Mouse (Mus musculus) CH12.LX (cell line): ENCODE data around the gene Stxbp1. TPM values are rescaled to one million over a fixed set of nuclear protein-coding genes. Genes with fewer than 3 reads are reported as not detected.

Source experiments
- DNase-seq: peaks from one replicate; pipeline ENCODE4 v3.0.0-alpha.2; 2013; ENCODE audit errors: extremely low read depth
- H3K27ac ChIP-seq: 2 replicates; pipeline ENCODE4 v1.5.1; 2012; ENCODE audit warnings: low read depth, mild to moderate bottlenecking, control low read depth, moderate library complexity; ENCODE audit not compliant: insufficient read depth
- H3K27me3 ChIP-seq: replicated peaks from 2 replicates; pipeline ENCODE3; 2012; ENCODE audit warnings: inconsistent platforms
- H3K36me3 ChIP-seq, 2 experiments: replicated peaks in 1 of 2; 2 replicates each; pipeline versions ENCODE3 to v1.6.1; 2012; ENCODE audit warnings: inconsistent platforms in 1 of 2, low read length in 1 of 2, mild to moderate bottlenecking in 1 of 2, mixed read lengths in 1 of 2, moderate library complexity in 1 of 2; ENCODE audit not compliant: control insufficient read depth in 1 of 2, insufficient read depth in 1 of 2
- H3K4me1 ChIP-seq, 2 experiments: 2 replicates each; pipeline ENCODE4 v1.6.1; 2012; ENCODE audit warnings: inconsistent platforms in 1 of 2, moderate library complexity in 1 of 2; ENCODE audit not compliant: insufficient read depth in 2 of 2, control insufficient read depth in 1 of 2
- H3K4me2 ChIP-seq: 2 replicates; pipeline ENCODE4 v1.6.1; 2012; ENCODE audit warnings: low read depth, mild to moderate bottlenecking, control low read depth; ENCODE audit not compliant: poor library complexity, insufficient read depth, severe bottlenecking
- H3K4me3 ChIP-seq, 3 experiments: fragments of 150-350 bp in 1 of 3; sonication (generic) in 1 of 3; replicated peaks in 1 of 3; 2 replicates each; pipeline versions ENCODE3 to v1.5.1; 2011 to 2012; ENCODE audit warnings: low read depth in 2 of 3, low read length in 2 of 3, mild to moderate bottlenecking in 2 of 3, moderate library complexity in 2 of 3, control low read depth in 1 of 3, improper control_type of control experiment in 1 of 3, inconsistent platforms in 1 of 3, mixed read lengths in 1 of 3; ENCODE audit not compliant: poor library complexity in 1 of 3
- H3K79me2 ChIP-seq: replicated peaks from 2 replicates; pipeline ENCODE4 v1.6.1; 2012; ENCODE audit warnings: mild to moderate bottlenecking, moderate library complexity; ENCODE audit not compliant: control insufficient read depth, poor library complexity, insufficient read depth, severe bottlenecking; ENCODE audit errors: extremely low read depth
- H3K9ac ChIP-seq: 2 replicates; pipeline ENCODE4 v1.6.1; 2012; ENCODE audit warnings: low read depth, mild to moderate bottlenecking, control low read depth, moderate library complexity; ENCODE audit not compliant: insufficient read depth
- H3K9me3 ChIP-seq: replicated peaks from 2 replicates; pipeline ENCODE3; 2012; ENCODE audit warnings: low read length, inconsistent platforms, mixed read lengths
- CHD2 ChIP-seq: IDR thresholded peaks from 2 replicates; pipeline ENCODE4 v1.6.1; 2011; ENCODE audit warnings: low read length, improper control_type of control experiment
- E2F4 ChIP-seq: IDR thresholded peaks from 2 replicates; pipeline ENCODE4 v1.6.1; 2011; ENCODE audit warnings: low read depth, low read length, improper control_type of control experiment; ENCODE audit not compliant: insufficient replicate concordance
- ETS1 ChIP-seq: conservative IDR thresholded peaks from 2 replicates; pipeline ENCODE4 v1.6.1; 2012; ENCODE audit warnings: low read depth, mild to moderate bottlenecking, inconsistent platforms, low read length, improper control_type of control experiment, moderate library complexity
- HCFC1 ChIP-seq: IDR thresholded peaks from 2 replicates; pipeline ENCODE4 v1.6.1; 2012; ENCODE audit warnings: low read depth, mild to moderate bottlenecking, inconsistent platforms, low read length, improper control_type of control experiment
- IRF4 ChIP-seq: IDR thresholded peaks from 2 replicates; pipeline ENCODE4 v1.6.1; 2014; ENCODE audit warnings: low read depth, mild to moderate bottlenecking, inconsistent platforms, low read length, improper control_type of control experiment
- JUN ChIP-seq: IDR thresholded peaks from 2 replicates; pipeline ENCODE4 v1.6.1; 2011; ENCODE audit warnings: low read depth, mild to moderate bottlenecking, low read length, improper control_type of control experiment, moderate library complexity; ENCODE audit not compliant: insufficient read depth
- MEF2A ChIP-seq: IDR thresholded peaks from 2 replicates; pipeline ENCODE4 v1.6.1; 2014; ENCODE audit warnings: low read depth, mild to moderate bottlenecking, inconsistent platforms, low read length, improper control_type of control experiment, borderline replicate concordance
- NELFE ChIP-seq: IDR thresholded peaks from 2 replicates; pipeline ENCODE4 v1.6.1; 2011; ENCODE audit warnings: low read depth, low read length, improper control_type of control experiment
- NRF1 ChIP-seq: IDR thresholded peaks from 2 replicates; pipeline ENCODE4 v1.6.1; 2014; ENCODE audit warnings: low read depth, mild to moderate bottlenecking, inconsistent platforms, low read length, improper control_type of control experiment, moderate library complexity
- POLR2AphosphoS2 ChIP-seq: IDR thresholded peaks from 2 replicates; pipeline ENCODE4 v1.6.1; 2011; ENCODE audit warnings: low read depth, low read length, improper control_type of control experiment
- RAD21 ChIP-seq: IDR thresholded peaks from 2 replicates; pipeline ENCODE4 v1.6.1; 2011; ENCODE audit warnings: low read depth, mild to moderate bottlenecking, low read length, improper control_type of control experiment, moderate library complexity
- RCOR1 ChIP-seq: conservative IDR thresholded peaks from 2 replicates; pipeline ENCODE4 v1.6.1; 2012; ENCODE audit warnings: low read depth, mild to moderate bottlenecking, inconsistent platforms, low read length, improper control_type of control experiment
- SIN3A ChIP-seq: IDR thresholded peaks from 2 replicates; pipeline ENCODE4 v1.6.1; 2012; ENCODE audit warnings: low read length, improper control_type of control experiment, inconsistent platforms
- SMC3 ChIP-seq: IDR thresholded peaks from 2 replicates; pipeline ENCODE4 v1.6.1; 2011; ENCODE audit warnings: low read depth, low read length, improper control_type of control experiment
- TCF12 ChIP-seq: IDR thresholded peaks from 2 replicates; pipeline ENCODE4 v1.6.1; 2014; ENCODE audit warnings: low read depth, mild to moderate bottlenecking, inconsistent platforms, low read length, improper control_type of control experiment
- USF1 ChIP-seq: IDR thresholded peaks from 2 replicates; pipeline ENCODE4 v1.6.1; 2014; ENCODE audit warnings: low read depth, mild to moderate bottlenecking, inconsistent platforms, low read length, improper control_type of control experiment
- USF2 ChIP-seq: conservative IDR thresholded peaks from 2 replicates; pipeline ENCODE4 v1.6.1; 2011; ENCODE audit warnings: low read depth, low read length, improper control_type of control experiment
- ZC3H11A ChIP-seq: IDR thresholded peaks from 2 replicates; pipeline ENCODE4 v1.6.1; 2012; ENCODE audit warnings: low read depth, mild to moderate bottlenecking, inconsistent platforms, low read length, improper control_type of control experiment
- ZKSCAN1 ChIP-seq: IDR thresholded peaks from 2 replicates; pipeline ENCODE4 v1.6.1; 2012; ENCODE audit warnings: low read depth, inconsistent platforms, low read length, improper control_type of control experiment, borderline replicate concordance
- ZMIZ1 ChIP-seq: IDR thresholded peaks from 2 replicates; pipeline ENCODE4 v1.6.1; 2012; ENCODE audit warnings: low read depth, mild to moderate bottlenecking, inconsistent platforms, low read length, improper control_type of control experiment
- dilution Hi-C: fragments of 300-500 bp; cut with MboI; formaldehyde crosslinking; loops from 2 replicates; pipeline ENCODE4 v1.14.3; 2020; ENCODE audit warnings: low sequenced_read_pairs; ENCODE audit not compliant: extremely low pct_unique_long_range_greater_than_20kb, extremely low pct_ligation_motif_present
- in situ Hi-C: fragments of 300-500 bp; cut with MboI; formaldehyde crosslinking; loops from 3 replicates; pipeline ENCODE4 v1.14.3; 2019; ENCODE audit warnings: low sequenced_read_pairs, low pct_ligation_motif_present, low pct_unique_long_range_greater_than_20kb, mixed read lengths
- polyA plus RNA-seq: library from polyadenylated mRNA; unstranded; fragments of >175 nt; gene quantifications from 2 replicates; pipeline ENCODE4 v1.2.1, GENCODE M21; 2012; ENCODE audit warnings: low read depth; ENCODE audit not compliant: insufficient read length
- total RNA-seq, 2 experiments: library from RNA; depleted of rRNA; stranded (reverse); fragments of 300-350 nt in 1 of 2; fragments of >200 nt in 1 of 2; gene quantifications; 2 replicates each; pipeline ENCODE4 v1.2.3; 2012 to 2014

The Stxbp1 gene
- total and polyA plus RNA-seq, 3 experiments = 1.5 to 8.3 (median 2.5) TPM

DNA sequence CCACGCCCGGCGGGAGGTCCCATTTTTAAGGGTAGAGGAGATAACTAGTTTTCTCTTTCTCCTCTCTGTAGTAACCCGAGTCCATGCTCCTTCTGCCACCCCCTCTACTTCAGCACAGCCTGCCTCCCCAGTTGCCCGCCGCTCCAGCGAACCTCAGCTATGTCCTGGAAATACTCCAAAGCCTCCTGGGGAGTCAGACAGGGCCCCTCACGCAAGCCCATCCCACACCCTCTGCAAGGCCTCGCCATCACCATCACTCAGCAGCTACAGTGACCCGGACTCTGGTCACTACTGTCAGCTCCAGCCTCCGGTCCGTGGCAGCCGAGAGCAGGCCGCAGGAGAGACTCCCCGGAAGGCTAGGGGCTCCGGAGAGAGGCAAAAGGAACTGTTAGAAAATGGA lies 98.0 kb downstream of the Stxbp1 start:
- DNase-seq = no peak
- H3K9ac ChIP-seq = no peak overlapping the region
- no peaks in the 10 kb centered on the region for H3K27me3 ChIP-seq
- no peak for TF ChIP-seq USF1
- H3K36me3 ChIP-seq = peaks cover 80 to 97% of the 10 kb centered on the region in 2 experiments
- no peak overlapping the region for H3K4me3 ChIP-seq
- dilution Hi-C loops = no loop called here
- no peak overlapping the region for H3K4me2 ChIP-seq
- H3K4me1 ChIP-seq = peaks cover 0 to 17% of the 10 kb centered on the region in 2 experiments; a peak in 1 of 4 replicates
- H3K79me2 ChIP-seq = no peaks in the 10 kb centered on the region
- no peak overlapping the region for H3K27ac ChIP-seq
- H3K9me3 ChIP-seq = no peaks in the 10 kb centered on the region
- in situ Hi-C loops = no loop called here

DNA sequence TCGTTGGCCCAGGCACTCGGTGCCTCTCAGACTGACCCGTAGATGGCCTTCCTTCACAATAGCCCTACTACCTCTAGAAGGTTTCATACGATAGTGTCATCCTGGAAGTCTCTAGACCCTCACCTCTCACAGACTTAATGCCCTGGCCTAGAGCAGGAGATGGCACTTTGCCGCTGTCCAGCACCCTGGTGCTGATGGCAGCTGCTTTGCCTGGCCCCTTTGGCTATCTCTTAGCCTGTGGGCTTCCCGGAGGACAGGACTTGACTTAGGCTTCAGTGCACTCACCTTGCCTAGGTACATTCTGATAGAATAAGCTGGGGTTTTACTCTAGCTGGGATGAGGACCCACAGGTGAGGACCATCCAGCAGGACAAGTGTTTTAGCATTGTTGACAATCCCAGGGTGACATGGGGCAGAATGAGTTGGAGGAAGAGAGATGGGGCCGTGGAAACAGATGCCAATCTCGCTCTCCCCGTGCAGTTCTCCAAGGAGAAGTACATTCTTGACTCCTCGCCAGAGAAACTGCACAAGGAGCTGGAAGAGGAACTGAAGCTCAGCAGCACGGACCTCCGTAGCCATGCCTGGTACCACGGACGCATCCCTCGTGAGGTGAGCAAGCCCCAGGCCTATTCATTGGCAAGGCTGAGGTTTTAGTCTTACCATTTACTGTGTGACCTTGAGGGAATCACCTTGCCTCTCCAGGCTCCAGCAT lies 102.6 kb downstream of the Stxbp1 start:
- DNase-seq = no peak

DNA sequence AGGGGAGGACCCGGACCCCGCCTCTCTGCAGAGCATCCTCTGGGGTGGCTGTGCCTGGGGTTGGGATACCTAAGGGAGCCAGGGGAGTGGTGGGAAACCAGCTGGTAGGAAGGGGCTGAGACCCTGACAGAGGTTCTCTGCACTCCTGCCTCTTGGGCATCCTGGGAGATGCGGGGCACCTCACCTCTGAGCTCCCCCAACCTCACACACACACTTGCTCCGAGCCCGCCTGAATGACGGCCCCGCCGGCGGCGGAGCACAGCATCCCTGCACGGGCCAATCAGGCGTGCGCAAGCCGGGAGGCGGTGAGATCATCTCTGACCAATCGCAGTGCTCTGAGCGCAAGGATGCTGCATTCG lies 104.9 kb downstream of the Stxbp1 start:
- no peak overlapping the region for H3K9ac ChIP-seq
- in situ Hi-C loops = no loop called here
- no peaks in the 10 kb centered on the region for H3K79me2 ChIP-seq
- H3K36me3 ChIP-seq = peaks cover 61 to 93% of the 10 kb centered on the region in 2 experiments
- H3K4me1 ChIP-seq = peaks cover 0 to 3% of the 10 kb centered on the region in 2 experiments; a peak in 1 of 4 replicates
- no peaks in the 10 kb centered on the region for H3K9me3 ChIP-seq
- TF ChIP-seq HCFC1 (no peak), POLR2AphosphoS2 (no peak), CHD2 (no peak), USF1 (no peak), ZC3H11A (no peak), NRF1 (no peak), E2F4 (no peak), IRF4 (no peak), RAD21 (no peak), MEF2A (no peak), TCF12 (no peak), USF2 (no peak), JUN (no peak), ZKSCAN1 (no peak), SIN3A (no peak), ZMIZ1 (no peak), SMC3 (no peak), NELFE (no peak), ETS1 (no peak)
- TF ChIP-seq, all 38 proteins: peak for 0
- Histone ChIP-seq H3K4me3 (no peak overlapping the region), H3K27ac (no peak overlapping the region), H3K27me3 (no peaks in the 10 kb centered on the region), H3K4me2 (no peak overlapping the region)
- dilution Hi-C loops = no loop called here
- no peak for DNase-seq

More for the DNA sequence above, 102.6 kb downstream of the Stxbp1 start:
- H3K4me3 ChIP-seq = no peak overlapping the region
- no peak overlapping the region for H3K4me2 ChIP-seq
- no peaks in the 10 kb centered on the region for H3K79me2 ChIP-seq
- in situ Hi-C loops = no loop called here
- TF ChIP-seq RCOR1 (no peak), SMC3 (no peak)
- TF ChIP-seq, all 38 proteins: peak for 0
- H3K4me1 ChIP-seq = peaks cover 0 to 3% of the 10 kb centered on the region in 2 experiments; a peak in 1 of 4 replicates
- H3K9ac ChIP-seq = no peak overlapping the region
- dilution Hi-C loops = no loop called here
- peaks cover 69 to 97% of the 10 kb centered on the region in 2 experiments for H3K36me3 ChIP-seq
- H3K9me3 ChIP-seq = no peaks in the 10 kb centered on the region
- H3K27me3 ChIP-seq = no peaks in the 10 kb centered on the region
- H3K27ac ChIP-seq = no peak overlapping the region
